Mouse (Mus musculus) MEL (cell line): Measurements from ENCODE around the gene Tnfrsf13c. TPM values are rescaled to one million over a fixed set of nuclear protein-coding genes. Genes with fewer than 3 reads are reported as not detected.

Experiments used
- DNase-seq: peaks from one replicate; pipeline ENCODE4 v3.0.0; 2011; ENCODE audit warnings: low read depth, low spot score
- H3K27ac ChIP-seq: 2 replicates; pipeline ENCODE4 v1.5.1; 2012; ENCODE audit warnings: low read depth, mild to moderate bottlenecking, control low read depth, low read length, moderate library complexity; ENCODE audit not compliant: control insufficient read depth
- H3K27me3 ChIP-seq, 2 experiments: fragments of 150-350 bp in 1 of 2; sonication (generic) in 1 of 2; 2 replicates each; pipeline ENCODE4 v1.6.1; 2012; ENCODE audit warnings: low read length in 2 of 2, mild to moderate bottlenecking in 2 of 2, improper control_type of control experiment in 1 of 2, moderate library complexity in 1 of 2; ENCODE audit not compliant: insufficient read depth in 2 of 2, control insufficient read depth in 1 of 2
- H3K36me3 ChIP-seq, 2 experiments: 2 replicates each; pipeline ENCODE4 v1.6.1; 2012 to 2014; ENCODE audit warnings: low read length in 2 of 2, improper control_type of control experiment in 1 of 2, inconsistent platforms in 1 of 2, mild to moderate bottlenecking in 1 of 2; ENCODE audit not compliant: insufficient read depth in 2 of 2, control insufficient read depth in 1 of 2
- H3K4me1 ChIP-seq, 2 experiments: fragments of 150-350 bp in 1 of 2; sonication (generic) in 1 of 2; 2 replicates each; pipeline ENCODE4 v1.6.1; 2012; ENCODE audit warnings: low read length in 2 of 2, improper control_type of control experiment in 1 of 2, mild to moderate bottlenecking in 1 of 2; ENCODE audit not compliant: insufficient read depth in 2 of 2, control insufficient read depth in 1 of 2
- H3K4me3 ChIP-seq, 2 experiments: fragments of 150-350 bp in 1 of 2; sonication (generic) in 1 of 2; 2 replicates each; pipeline ENCODE4 v1.5.1; 2012; ENCODE audit warnings: low read depth in 2 of 2, low read length in 2 of 2, mild to moderate bottlenecking in 2 of 2, moderate library complexity in 2 of 2, control low read depth in 1 of 2, improper control_type of control experiment in 1 of 2; ENCODE audit not compliant: control insufficient read depth in 1 of 2, insufficient read depth in 1 of 2
- H3K79me2 ChIP-seq: 2 replicates; pipeline ENCODE4 v1.6.1; 2012; ENCODE audit warnings: mild to moderate bottlenecking, low read length, moderate library complexity; ENCODE audit not compliant: control insufficient read depth, poor library complexity, insufficient read depth
- H3K9ac ChIP-seq: 2 replicates; pipeline ENCODE4 v1.6.1; 2012; ENCODE audit warnings: low read depth, mild to moderate bottlenecking, control low read depth, low read length, moderate library complexity; ENCODE audit not compliant: control insufficient read depth, poor library complexity, severe bottlenecking
- H3K9me3 ChIP-seq: fragments of 150-350 bp; sonication (generic); replicated peaks from 2 replicates; pipeline ENCODE4 v1.6.1; 2012; ENCODE audit warnings: mild to moderate bottlenecking, low read length, improper control_type of control experiment, moderate library complexity; ENCODE audit not compliant: insufficient read depth
- BHLHE40 ChIP-seq: IDR thresholded peaks from 2 replicates; pipeline ENCODE4 v1.6.1; 2012; ENCODE audit warnings: low read depth, mild to moderate bottlenecking, inconsistent platforms, low read length, improper control_type of control experiment, borderline replicate concordance
- CHD1 ChIP-seq: IDR thresholded peaks from 2 replicates; pipeline ENCODE4 v1.6.1; 2012; ENCODE audit warnings: low read depth, mild to moderate bottlenecking, inconsistent platforms, low read length, improper control_type of control experiment
- CHD2 ChIP-seq: IDR thresholded peaks from 2 replicates; pipeline ENCODE4 v1.6.1; 2011; ENCODE audit warnings: low read length, improper control_type of control experiment
- CTCF ChIP-seq, 3 experiments: IDR thresholded peaks in 2 of 3; conservative IDR thresholded peaks in 1 of 3; 2 replicates each; pipeline ENCODE4 v1.5.1; 2011 to 2012; ENCODE audit warnings: low read length in 3 of 3, low read depth in 2 of 3, mild to moderate bottlenecking in 2 of 3, improper control_type of control experiment in 1 of 3, inconsistent platforms in 1 of 3, mixed read lengths in 1 of 3, moderate library complexity in 1 of 3; ENCODE audit not compliant: control insufficient read depth in 1 of 3, insufficient read depth in 1 of 3, poor library complexity in 1 of 3, severe bottlenecking in 1 of 3
- E2F4 ChIP-seq: IDR thresholded peaks from 2 replicates; pipeline ENCODE4 v1.6.1; 2011; ENCODE audit warnings: low read depth, low read length, improper control_type of control experiment, borderline replicate concordance
- ELF1 ChIP-seq: IDR thresholded peaks from 2 replicates; pipeline ENCODE4 v1.6.1; 2014; ENCODE audit warnings: low read depth, mild to moderate bottlenecking, inconsistent platforms, low read length, improper control_type of control experiment, moderate library complexity
- EP300 ChIP-seq, 2 experiments: IDR thresholded peaks; 2 replicates each; pipeline ENCODE4 v1.6.1; 2011; ENCODE audit warnings: improper control_type of control experiment in 2 of 2, low read length in 2 of 2, low read depth in 1 of 2, mild to moderate bottlenecking in 1 of 2
- ETS1 ChIP-seq: IDR thresholded peaks from 2 replicates; pipeline ENCODE4 v1.6.1; 2012; ENCODE audit warnings: low read depth, mild to moderate bottlenecking, inconsistent platforms, low read length, improper control_type of control experiment, moderate library complexity
- GABPA ChIP-seq: IDR thresholded peaks from 2 replicates; pipeline ENCODE4 v1.6.1; 2012; ENCODE audit warnings: low read depth, mild to moderate bottlenecking, inconsistent platforms, low read length, improper control_type of control experiment, moderate library complexity
- GATA1 ChIP-seq: IDR thresholded peaks from 2 replicates; pipeline ENCODE4 v1.6.1; 2011; ENCODE audit warnings: low read depth, low read length, improper control_type of control experiment
- HCFC1 ChIP-seq: IDR thresholded peaks from 2 replicates; pipeline ENCODE4 v1.6.1; 2012; ENCODE audit warnings: low read depth, mild to moderate bottlenecking, inconsistent platforms, low read length, improper control_type of control experiment, moderate library complexity
- JUND ChIP-seq: IDR thresholded peaks from 2 replicates; pipeline ENCODE4 v1.6.1; 2011; ENCODE audit warnings: low read depth, mild to moderate bottlenecking, improper control_type of control experiment, low read length
- KAT2A ChIP-seq: conservative IDR thresholded peaks from 2 replicates; pipeline ENCODE4 v1.6.1; 2012; ENCODE audit warnings: low read depth, low read length, improper control_type of control experiment, inconsistent platforms
- MAFK ChIP-seq: IDR thresholded peaks from 2 replicates; pipeline ENCODE4 v1.6.1; 2011; ENCODE audit warnings: low read depth, mild to moderate bottlenecking, low read length, improper control_type of control experiment, borderline replicate concordance
- MAX ChIP-seq: IDR thresholded peaks from 2 replicates; pipeline ENCODE4 v1.6.1; 2011; ENCODE audit warnings: low read length, improper control_type of control experiment
- MAZ ChIP-seq: IDR thresholded peaks from 2 replicates; pipeline ENCODE4 v1.6.1; 2012; ENCODE audit warnings: low read depth, mild to moderate bottlenecking, inconsistent platforms, low read length, improper control_type of control experiment
- MEF2A ChIP-seq: IDR thresholded peaks from 2 replicates; pipeline ENCODE4 v1.6.1; 2014; ENCODE audit warnings: low read depth, mild to moderate bottlenecking, inconsistent platforms, low read length, improper control_type of control experiment; ENCODE audit not compliant: poor library complexity, insufficient replicate concordance, severe bottlenecking; ENCODE audit errors: extremely low read depth
- MXI1 ChIP-seq: IDR thresholded peaks from 2 replicates; pipeline ENCODE4 v1.6.1; 2011; ENCODE audit warnings: mild to moderate bottlenecking, low read depth, low read length, improper control_type of control experiment
- MYB ChIP-seq: IDR thresholded peaks from 2 replicates; pipeline ENCODE4 v1.6.1; 2011; ENCODE audit warnings: mild to moderate bottlenecking, low read depth, low read length, improper control_type of control experiment
- MYC ChIP-seq: IDR thresholded peaks from 2 replicates; pipeline ENCODE4 v1.6.1; 2011; ENCODE audit warnings: low read depth, mild to moderate bottlenecking, low read length, improper control_type of control experiment, moderate library complexity
- NELFE ChIP-seq: IDR thresholded peaks from 2 replicates; pipeline ENCODE4 v1.6.1; 2011; ENCODE audit warnings: low read depth, low read length, improper control_type of control experiment
- NRF1 ChIP-seq: IDR thresholded peaks from 2 replicates; pipeline ENCODE4 v1.6.1; 2014; ENCODE audit warnings: low read depth, mild to moderate bottlenecking, inconsistent platforms, low read length, improper control_type of control experiment, moderate library complexity; ENCODE audit not compliant: poor library complexity, insufficient read depth, severe bottlenecking
- POLR2A ChIP-seq, 2 experiments: IDR thresholded peaks; 2 replicates each; pipeline ENCODE4 v1.6.1; 2011 to 2012; ENCODE audit warnings: low read length in 2 of 2, mild to moderate bottlenecking in 2 of 2, control low read depth in 1 of 2, improper control_type of control experiment in 1 of 2, low read depth in 1 of 2, moderate library complexity in 1 of 2; ENCODE audit not compliant: control insufficient read depth in 1 of 2, insufficient read depth in 1 of 2, poor library complexity in 1 of 2
- POLR2AphosphoS2 ChIP-seq: IDR thresholded peaks from 2 replicates; pipeline ENCODE4 v1.6.1; 2011; ENCODE audit warnings: low read length, improper control_type of control experiment
- POLR2AphosphoS5 ChIP-seq: IDR thresholded peaks from 2 replicates; pipeline ENCODE4 v1.6.1; 2012; ENCODE audit warnings: low read depth, borderline replicate concordance, mild to moderate bottlenecking, inconsistent platforms, low read length, moderate library complexity, mixed read lengths
- RAD21 ChIP-seq: IDR thresholded peaks from 2 replicates; pipeline ENCODE4 v1.6.1; 2011; ENCODE audit warnings: mild to moderate bottlenecking, low read depth, low read length, improper control_type of control experiment
- SIN3A ChIP-seq: IDR thresholded peaks from 2 replicates; pipeline ENCODE4 v1.6.1; 2012; ENCODE audit warnings: low read length, improper control_type of control experiment, inconsistent platforms
- SMC3 ChIP-seq: IDR thresholded peaks from 2 replicates; pipeline ENCODE4 v1.6.1; 2011; ENCODE audit warnings: low read depth, low read length, improper control_type of control experiment
- TAL1 ChIP-seq: IDR thresholded peaks from 2 replicates; pipeline ENCODE4 v1.6.1; 2012; ENCODE audit warnings: mild to moderate bottlenecking, inconsistent platforms, low read length, moderate library complexity, mixed read lengths
- TBP ChIP-seq: IDR thresholded peaks from 2 replicates; pipeline ENCODE4 v1.8.0; 2011; ENCODE audit warnings: low read depth, low read length, improper control_type of control experiment
- TCF12 ChIP-seq: IDR thresholded peaks from 2 replicates; pipeline ENCODE4 v1.6.1; 2014; ENCODE audit warnings: low read depth, mild to moderate bottlenecking, inconsistent platforms, low read length, improper control_type of control experiment, moderate library complexity
- UBTF ChIP-seq: IDR thresholded peaks from 2 replicates; pipeline ENCODE4 v1.6.1; 2012; ENCODE audit warnings: low read depth, mild to moderate bottlenecking, inconsistent platforms, low read length, improper control_type of control experiment, moderate library complexity, borderline replicate concordance; ENCODE audit not compliant: insufficient read depth
- USF1 ChIP-seq: IDR thresholded peaks from 2 replicates; pipeline ENCODE4 v1.6.1; 2014; ENCODE audit warnings: low read depth, mild to moderate bottlenecking, inconsistent platforms, low read length, improper control_type of control experiment, moderate library complexity
- USF2 ChIP-seq, 2 experiments: IDR thresholded peaks; 2 replicates each; pipeline ENCODE4 v1.6.1; 2011 to 2012; ENCODE audit warnings: improper control_type of control experiment in 2 of 2, low read length in 2 of 2, borderline replicate concordance in 1 of 2, inconsistent platforms in 1 of 2, low read depth in 1 of 2, mild to moderate bottlenecking in 1 of 2; ENCODE audit not compliant: insufficient read depth in 1 of 2
- ZC3H11A ChIP-seq: IDR thresholded peaks from 2 replicates; pipeline ENCODE4 v1.6.1; 2012; ENCODE audit warnings: low read depth, mild to moderate bottlenecking, inconsistent platforms, low read length, improper control_type of control experiment
- ZKSCAN1 ChIP-seq: IDR thresholded peaks from 2 replicates; pipeline ENCODE4 v1.6.1; 2012; ENCODE audit warnings: low read depth, mild to moderate bottlenecking, inconsistent platforms, low read length, improper control_type of control experiment, moderate library complexity
- ZMIZ1 ChIP-seq: IDR thresholded peaks from 2 replicates; pipeline ENCODE4 v1.6.1; 2012; ENCODE audit warnings: low read depth, mild to moderate bottlenecking, inconsistent platforms, low read length, improper control_type of control experiment, moderate library complexity
- ZNF384 ChIP-seq: IDR thresholded peaks from 2 replicates; pipeline ENCODE4 v1.6.1; 2012; ENCODE audit warnings: low read depth, mild to moderate bottlenecking, inconsistent platforms, low read length, improper control_type of control experiment
- polyA plus RNA-seq, 2 experiments: library from polyadenylated mRNA; stranded (reverse) in 1 of 2; unstranded in 1 of 2; fragments of >175 nt in 1 of 2; fragments of >200 nt in 1 of 2; gene quantifications; 2 replicates each; pipeline versions ENCODE4 v1.2.1 to v1.2.4; 2012; ENCODE audit warnings: low replicate concordance in 2 of 2, low read depth in 1 of 2; ENCODE audit not compliant: insufficient read length in 2 of 2, insufficient read depth in 1 of 2, missing spikeins in 1 of 2
- total RNA-seq: library from RNA; depleted of rRNA; stranded (reverse); fragments of 300-350 nt; gene quantifications from 2 replicates; pipeline ENCODE4 v1.2.3, GENCODE M21; 2012

The Tnfrsf13c gene
- total and polyA plus RNA-seq, 3 experiments, result 0.63 to 1.5 TPM; not detected in 1

DNA sequence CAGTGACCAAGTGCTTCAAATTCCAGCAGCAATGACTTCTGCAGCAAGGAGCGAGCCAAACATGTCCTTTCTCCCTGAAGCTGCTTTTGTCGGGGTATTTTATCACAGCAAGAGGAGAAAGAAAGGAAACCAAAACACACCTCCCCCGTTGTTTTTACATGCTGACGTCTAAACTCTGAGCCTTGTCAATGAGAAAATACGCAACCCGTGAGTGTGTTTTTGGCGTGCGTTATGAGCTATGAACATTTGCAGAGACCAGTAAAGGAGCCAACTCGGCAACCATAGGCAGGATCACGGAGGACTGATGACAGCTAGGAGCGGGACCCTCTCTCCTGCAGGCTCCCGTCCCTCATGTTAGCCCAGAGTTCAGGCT lies 19.6 kb upstream of the Tnfrsf13c start:
- Histone ChIP-seq H3K4me1 (peaks cover 0 to 6% of the 10 kb centered on the region in 2 experiments; a peak in 2 of 4 replicates), H3K9me3 (no peaks in the 10 kb centered on the region), H3K27ac (peak overlapping the region; percentile 61), H3K36me3 (peaks cover 0 to 4% of the 10 kb centered on the region in 2 experiments; a peak in 2 of 4 replicates), H3K4me3 (peak overlapping the region; percentile 68 to 78), H3K9ac (peak overlapping the region; percentile 86), H3K27me3 (peaks cover 2 to 3% of the 10 kb centered on the region in 2 experiments; a peak in 3 of 4 replicates), H3K79me2 (peaks cover 1% of the 10 kb centered on the region; the same call in 1 of the 2 replicates)
- DNase-seq, result peak; percentile 79
- TF ChIP-seq MAZ (no peak), POLR2AphosphoS2 (no peak), MXI1 (peak; percentile 83), MAFK (no peak), POLR2A (IDR thresholded peaks at IDR 0.05; ENCODE audit: control insufficient read depth in 1 of 2, insufficient read depth in 1 of 2, low read depth in 1 of 2, low read length in 2 of 2, poor library complexity in 1 of 2) (no peak), POLR2AphosphoS5 (no peak), MEF2A (no peak), JUND (no peak), TCF12 (0 out of 2 replicates have a peak, but pooled peaks have one; percentile 13), UBTF (no peak), ZC3H11A (no peak), CHD1 (no peak), MYC (0 out of 2 replicates have a peak, but pooled peaks have one; percentile 4), KAT2A (no peak), ZNF384 (no peak), NRF1 (no peak), RAD21 (no peak), EP300 (IDR thresholded peaks at IDR 0.05; ENCODE audit: low read depth in 1 of 2, low read length in 2 of 2) (no peak), CHD2 (no peak), GATA1 (no peak), TAL1 (no peak), MYB (no peak), CTCF (IDR thresholded peaks at IDR 0.05 in 2 of 3, conservative IDR thresholded peaks at IDR 0.05 in 1 of 3; ENCODE audit: control insufficient read depth in 1 of 3, insufficient read depth in 1 of 3, low read depth in 2 of 3, low read length in 3 of 3, poor library complexity in 1 of 3, severe bottlenecking in 1 of 3) (no peak), NELFE (no peak), ZKSCAN1 (no peak), USF1 (no peak), ETS1 (peak; percentile 66), TBP (peak; percentile 36; the same call in 1 of the 2 replicates), SIN3A (peak; percentile 90), HCFC1 (peak; percentile 78), E2F4 (no peak), ELF1 (no peak), BHLHE40 (no peak), SMC3 (no peak), MAX (no peak; the same call in 1 of the 2 replicates), ZMIZ1 (no peak), USF2 (IDR thresholded peaks at IDR 0.05; ENCODE audit: borderline replicate concordance in 1 of 2, insufficient read depth in 1 of 2, low read depth in 1 of 2, low read length in 2 of 2) (no peak), GABPA (no peak)
